Mouse (Mus musculus): ENCODE measurements at regions not wholly inside any gene's neighbourhood (a gene's known extent, or its start where the extent isn't known, plus 50 kb on each side); places are given as distances from the start of the nearest gene placed in this dataset.

DNA sequence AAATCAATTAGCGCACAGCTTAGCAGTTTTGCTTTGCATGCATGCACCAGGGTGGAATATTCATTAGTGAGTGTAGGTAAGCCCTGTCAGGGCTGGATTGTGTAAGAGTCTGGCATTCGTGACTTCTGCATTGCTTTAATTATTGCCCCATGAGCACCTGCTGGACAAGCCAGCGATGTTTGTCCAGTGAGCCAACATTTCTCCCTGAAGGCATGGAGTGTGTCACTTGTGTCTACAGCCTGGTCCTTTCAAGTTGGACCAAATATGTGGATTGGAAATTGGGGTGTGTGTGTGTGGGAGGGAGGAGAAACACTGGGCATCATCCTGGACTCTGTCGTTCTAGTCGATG, 115.9 kb downstream of the Evx1 start:
- no peak for DNase-seq (ENCODE audit: low spot score in 2 of 2)

DNA sequence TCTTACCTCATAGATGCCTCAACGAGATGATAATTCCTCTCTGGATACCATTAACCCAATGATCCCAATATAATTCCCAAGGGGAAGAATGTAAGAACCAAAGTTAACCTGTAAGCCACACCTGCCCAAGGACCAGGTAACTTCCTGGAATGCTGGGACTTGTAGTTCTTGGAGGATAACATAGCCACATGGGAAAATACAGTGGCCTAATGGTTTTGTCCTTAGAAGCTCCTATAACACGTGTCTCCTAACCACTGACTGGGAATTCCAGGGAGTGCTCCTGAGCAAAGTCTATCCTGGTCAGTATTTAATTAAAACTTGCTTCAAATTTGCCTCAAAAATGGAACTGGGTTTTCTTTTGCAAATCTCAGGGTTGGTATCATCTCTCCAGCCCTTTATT, 119.9 kb downstream of the Evx1 start:
- DNase-seq (ENCODE audit: low spot score in 2 of 2): no peak

DNA sequence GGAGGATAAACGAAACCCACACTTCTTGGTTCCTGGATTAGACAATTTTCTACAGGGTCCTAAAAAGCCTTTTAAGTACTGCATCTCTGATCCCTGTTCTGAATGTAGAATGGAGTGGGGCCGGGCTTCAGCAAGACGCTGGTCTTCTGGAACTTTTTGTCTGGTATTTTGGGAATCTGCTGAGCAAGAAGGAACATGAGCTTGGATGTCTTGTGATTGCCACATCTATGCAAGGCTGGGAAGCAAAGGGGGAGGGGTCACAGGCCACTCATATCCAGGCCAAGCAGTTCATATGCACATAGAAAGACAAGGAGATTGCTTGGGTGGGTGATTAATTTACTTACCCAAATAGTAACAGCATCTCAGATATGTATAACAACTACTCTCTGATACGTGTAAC, 121.5 kb downstream of the Evx1 start:
- DNase-seq (ENCODE audit: low spot score in 2 of 2): no peak

DNA sequence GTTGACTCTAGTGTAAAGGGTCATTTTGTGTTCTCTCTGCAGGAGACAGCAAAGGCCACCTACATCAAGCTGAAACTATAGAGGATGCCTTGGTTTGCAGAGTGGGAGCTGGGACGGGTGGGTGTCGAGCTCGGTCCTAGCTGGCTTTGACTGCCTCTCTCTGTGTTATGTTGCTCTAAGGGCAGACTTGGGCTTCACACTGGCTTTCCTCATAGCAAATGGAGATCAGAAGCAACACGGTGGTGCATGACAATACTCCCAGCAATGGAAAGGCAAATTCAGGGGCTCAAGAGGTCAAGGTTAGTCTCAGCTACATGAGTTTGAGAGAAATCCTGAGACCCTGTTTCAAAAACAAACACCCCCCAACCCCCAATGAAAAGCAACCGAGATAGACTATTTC, 122.1 kb downstream of the Evx1 start:
- DNase-seq (ENCODE audit: low spot score in 2 of 2): no peak

DNA sequence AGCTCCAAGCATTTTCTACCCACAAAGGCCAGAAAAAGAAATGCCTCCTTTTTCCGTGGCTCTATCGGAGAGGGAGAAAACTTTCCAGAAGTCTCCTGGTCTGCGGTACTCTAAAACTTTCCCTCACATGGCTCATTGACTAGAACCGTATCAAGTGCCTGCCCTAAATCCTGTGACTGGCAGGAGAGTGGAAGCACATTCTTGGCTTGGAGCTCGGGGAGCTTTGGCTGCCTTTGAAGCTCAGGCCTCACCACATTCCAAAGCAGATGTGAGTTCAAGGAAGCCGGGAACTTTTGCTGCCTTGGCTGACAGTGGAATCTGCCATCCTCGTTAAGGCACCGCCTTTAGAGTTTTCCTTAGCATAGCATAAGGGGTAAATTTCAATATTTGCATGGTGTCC, 125.1 kb downstream of the Evx1 start:
- no peak for DNase-seq (ENCODE audit: low spot score in 2 of 2)

DNA sequence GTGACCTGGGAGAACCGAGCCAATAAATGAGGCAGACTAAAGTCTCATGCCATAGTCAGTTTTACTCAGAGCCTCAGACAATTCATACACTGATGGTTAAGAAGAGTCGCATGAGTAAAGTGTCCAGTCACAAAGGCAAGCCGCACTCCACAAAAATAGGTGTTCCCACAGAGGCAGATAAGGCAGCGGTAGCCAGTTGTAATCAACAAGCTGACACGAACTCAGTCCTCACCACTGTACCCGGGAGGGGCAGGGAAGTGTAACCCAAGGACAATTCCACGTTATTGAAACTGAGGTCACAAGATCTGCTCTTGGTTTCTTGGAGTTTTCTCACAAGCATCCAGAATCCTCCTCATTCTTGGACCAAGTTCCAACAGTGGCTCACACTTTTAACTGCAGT, 125.9 kb downstream of the Evx1 start:
- DNase-seq (ENCODE audit: low spot score in 2 of 2): no peak

DNA sequence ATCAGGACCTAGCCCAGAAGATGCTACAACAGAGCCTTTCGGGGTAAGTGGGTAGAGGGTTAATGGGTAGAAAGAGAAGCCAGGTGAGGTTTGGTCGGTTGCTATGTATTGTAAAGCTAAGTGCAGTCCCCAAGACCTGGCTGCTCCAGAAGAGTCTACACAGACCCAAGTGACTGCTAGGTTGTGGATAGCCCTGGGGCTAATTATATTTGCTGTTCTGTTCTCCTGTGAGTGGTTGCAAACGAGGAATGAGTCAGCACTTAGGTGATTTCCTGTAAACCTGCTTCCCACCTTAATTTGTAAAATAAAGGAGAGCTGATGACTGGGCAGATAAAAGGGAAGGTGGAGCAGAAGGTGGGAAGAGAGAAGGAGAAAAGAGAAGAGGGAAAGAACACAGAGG, 126.9 kb downstream of the Evx1 start:
- DNase-seq (ENCODE audit: low spot score in 2 of 2): no peak

DNA sequence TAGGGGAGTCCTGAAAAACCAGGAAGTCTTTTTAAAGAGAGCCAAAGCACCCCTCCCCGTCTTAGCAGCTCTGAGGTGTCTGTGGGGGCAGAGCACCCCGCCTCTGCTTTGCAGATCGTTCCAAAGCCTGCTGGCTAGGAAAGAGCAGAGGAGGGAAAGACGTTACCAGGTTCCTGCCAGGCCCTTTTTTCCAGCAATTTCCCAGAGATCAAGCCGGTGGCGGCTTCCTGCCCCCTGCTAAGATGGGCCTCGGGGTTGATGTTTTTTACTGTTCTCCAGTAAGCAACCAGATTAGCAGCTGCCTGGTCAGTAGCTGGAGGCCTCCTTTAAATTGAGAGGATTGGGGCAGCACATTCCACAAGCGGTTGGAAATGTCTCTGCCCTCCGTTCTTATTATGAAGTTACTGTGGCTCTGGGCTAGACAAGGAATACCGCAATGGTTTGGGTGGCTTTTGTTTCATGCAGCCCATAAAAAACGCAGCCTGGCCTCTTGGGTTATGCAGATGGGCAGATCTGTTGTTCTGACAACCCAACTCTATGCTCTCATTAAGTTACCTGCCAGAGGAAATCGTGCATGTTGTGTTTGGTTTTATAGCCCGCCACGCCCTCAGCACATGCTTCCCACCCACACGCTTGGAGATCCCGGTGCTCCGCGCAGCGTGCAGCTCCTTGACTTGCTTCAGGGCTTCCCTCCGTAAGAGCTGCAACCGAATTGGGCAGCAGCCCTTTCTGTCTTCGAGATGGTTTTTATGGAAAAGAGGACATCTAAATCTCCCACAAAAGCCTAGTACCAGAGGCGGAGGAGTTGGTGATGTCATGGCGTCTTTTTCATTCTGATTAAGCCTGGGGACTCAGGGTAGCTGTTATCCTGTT, 130.1 kb downstream of the Evx1 start:
- DNase-seq (ENCODE audit: low spot score in 2 of 2): no peak

DNA sequence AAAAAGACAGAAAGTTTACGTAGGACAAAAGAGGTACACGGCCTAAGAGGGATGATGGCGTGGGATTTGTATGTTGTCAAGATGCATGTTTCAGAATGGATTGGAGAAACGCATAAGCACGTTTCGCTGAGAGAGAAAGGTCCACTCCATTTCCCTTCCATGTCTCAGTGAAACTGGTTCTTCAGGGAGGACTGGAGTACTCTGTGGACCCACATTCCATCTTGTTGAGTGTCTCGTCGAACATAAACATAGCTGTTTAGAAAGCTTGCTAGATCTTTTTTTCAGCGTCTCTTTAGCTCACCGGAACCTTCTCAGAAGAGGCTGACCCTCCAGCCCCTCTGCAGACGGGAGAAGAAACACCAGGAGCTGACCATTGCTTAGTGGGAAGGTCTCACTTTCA, 145.5 kb downstream of the Evx1 start:
- no peak for DNase-seq (ENCODE audit: low spot score in 2 of 2)

DNA sequence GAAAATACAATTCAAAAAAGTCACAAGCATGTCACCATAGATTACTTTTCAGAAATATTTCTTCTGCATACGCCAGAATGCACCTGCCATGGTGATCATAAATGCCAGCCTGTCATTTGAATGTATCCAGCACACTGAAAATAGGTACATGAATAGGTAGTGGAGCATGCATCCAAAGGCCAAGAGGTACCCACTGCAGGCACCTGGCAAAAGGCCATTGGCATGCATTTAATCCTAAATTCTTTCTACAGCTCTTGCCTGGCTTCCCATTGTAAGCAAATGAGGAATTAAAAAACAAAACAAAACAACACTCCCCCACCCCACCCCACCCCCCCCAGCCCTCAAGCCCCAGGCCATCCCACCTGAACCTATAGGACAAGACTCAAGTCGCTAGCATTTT, 147.9 kb downstream of the Evx1 start:
- DNase-seq (ENCODE audit: low spot score in 2 of 2): no peak

DNA sequence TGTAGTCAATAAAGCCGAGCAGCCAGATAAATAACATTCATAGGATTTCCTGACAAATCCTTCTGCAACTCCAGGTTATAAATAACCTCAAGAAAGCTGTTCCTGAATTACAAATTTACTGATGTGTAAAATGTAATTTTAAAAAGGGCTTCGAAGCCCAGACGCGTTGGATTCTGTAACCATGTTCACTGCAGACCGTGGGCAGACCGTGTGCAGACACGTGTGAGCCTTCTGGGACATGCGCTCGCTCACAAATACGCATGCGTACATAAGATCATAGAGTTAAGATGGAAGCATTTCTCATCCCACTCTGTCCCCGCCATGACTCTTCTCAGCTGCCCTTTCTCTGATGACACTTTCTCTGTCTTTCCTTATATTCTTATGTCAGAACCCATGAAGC, 150.1 kb downstream of the Evx1 start:
- DNase-seq (ENCODE audit: low spot score in 2 of 2): no peak

DNA sequence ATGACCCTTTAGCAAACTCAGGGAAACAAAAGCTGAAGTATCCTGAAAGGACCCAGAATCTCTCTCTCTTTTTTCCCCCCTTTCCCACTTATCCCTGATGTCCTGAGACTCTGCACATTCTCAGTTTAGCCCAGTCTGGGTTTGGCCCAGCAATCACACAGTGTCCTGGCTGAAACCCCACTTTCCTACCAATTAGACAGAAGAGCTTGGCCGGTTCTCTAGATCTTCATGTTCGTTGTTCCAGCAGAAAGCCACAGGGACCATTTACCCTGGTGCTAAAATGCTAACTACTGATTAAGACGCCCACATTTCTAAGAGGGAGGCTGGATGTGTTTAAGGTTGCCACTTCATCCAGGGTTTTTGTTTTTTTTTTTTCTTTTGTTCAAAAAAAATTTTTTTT, 151.3 kb downstream of the Evx1 start:
- no peak for DNase-seq (ENCODE audit: low spot score in 2 of 2)

DNA sequence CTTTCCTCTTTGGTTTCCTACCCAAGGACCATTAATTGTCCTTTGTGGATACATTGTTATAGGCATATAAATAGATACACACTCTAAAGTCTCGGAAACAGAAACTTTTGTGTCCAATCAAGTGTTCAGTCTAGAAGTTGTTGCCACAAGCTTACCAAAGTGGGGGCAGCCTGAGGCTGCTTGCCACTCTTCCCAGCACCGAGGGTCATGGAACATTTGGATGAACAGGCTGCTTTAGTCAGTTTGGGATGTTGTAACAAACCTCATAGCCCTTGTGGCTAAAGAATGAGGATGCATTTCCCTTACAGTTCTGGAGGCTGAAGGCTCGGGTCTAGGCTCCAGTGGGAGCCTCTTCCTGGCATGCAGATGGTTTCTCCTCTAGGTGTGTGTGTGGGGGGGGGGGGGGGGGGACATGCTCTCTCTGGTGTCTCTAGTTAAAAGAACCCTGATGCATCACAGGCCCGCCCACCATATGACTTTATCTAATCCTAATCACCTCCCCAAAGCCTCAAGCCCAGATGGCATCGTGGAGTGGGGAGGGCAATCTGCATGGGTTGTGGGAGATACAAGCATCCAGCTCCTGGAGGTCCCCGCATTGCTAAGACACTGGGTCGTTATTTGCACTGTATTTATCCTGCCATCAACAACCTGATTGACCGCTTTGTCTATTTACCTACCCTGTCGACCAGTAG, 152.7 kb downstream of the Evx1 start:
- DNase-seq (ENCODE audit: low spot score in 2 of 2): no peak

DNA sequence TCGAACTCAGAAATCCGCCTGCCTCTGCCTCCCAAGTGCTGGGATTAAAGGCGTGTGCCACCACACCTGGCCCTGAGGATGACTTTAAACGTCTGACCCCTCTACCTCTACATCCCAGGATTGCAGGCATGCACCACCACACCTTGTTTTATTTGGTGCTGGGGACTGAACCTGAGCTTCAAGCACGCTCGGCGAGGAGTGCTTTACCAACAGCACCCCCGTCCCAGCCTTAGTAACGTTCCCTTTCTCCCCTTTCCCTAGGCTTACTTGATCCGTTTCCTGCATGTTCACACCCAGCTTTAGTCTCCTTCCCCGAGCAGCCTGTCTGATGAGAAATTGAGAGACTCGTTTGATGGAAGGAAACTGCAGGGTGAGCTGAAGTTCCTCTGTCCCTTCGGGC, 157.5 kb downstream of the Evx1 start:
- no peak for DNase-seq (ENCODE audit: low spot score in 2 of 2)

DNA sequence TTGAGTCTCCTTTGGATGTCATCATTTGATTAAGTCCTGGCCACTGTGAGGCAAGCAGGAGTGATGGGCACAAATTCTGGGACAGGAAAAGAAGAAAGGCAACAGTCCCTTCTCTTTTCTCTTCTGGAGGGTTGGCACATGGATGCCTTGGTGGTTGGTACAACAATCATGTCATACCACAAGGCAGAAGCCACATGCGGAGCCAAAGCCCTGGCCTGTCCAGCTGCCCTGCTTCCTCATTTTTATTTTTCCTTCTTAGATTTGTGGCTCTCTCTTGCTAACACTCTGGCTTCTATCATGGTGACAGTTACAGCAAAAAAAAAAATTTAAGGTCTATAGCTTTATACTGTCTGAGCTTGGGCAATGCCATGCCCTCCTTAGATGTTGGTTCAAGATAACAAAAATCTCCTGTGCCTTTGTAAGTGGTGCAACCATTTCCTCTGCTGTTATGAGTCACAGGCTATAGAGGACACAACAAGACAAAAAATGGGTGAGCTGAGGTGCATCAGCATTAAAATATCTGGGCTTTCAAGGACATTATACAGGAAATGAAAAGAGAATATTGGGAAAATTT, 158.2 kb downstream of the Evx1 start:
- no peak for DNase-seq (ENCODE audit: low spot score in 2 of 2)

DNA sequence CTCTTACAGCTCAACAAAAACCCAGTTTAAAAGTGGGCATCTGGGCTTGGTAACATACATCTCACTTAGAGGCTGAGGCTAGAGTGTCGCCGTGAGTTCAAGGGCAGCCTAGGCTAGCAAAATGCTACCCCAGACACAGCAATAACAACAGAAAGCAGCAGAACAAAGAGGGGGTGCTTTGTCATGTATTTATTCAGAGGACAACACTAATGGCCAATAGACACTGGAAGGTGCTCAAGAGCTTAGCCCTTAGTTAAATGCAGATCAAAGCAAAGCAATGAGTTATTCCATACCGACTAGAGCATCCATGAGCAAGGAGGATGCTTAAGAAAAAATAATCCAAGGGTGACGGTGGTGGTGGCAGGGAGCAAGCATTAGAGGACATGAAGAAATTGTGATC, 158.7 kb downstream of the Evx1 start:
- DNase-seq (ENCODE audit: low spot score in 2 of 2): no peak

DNA sequence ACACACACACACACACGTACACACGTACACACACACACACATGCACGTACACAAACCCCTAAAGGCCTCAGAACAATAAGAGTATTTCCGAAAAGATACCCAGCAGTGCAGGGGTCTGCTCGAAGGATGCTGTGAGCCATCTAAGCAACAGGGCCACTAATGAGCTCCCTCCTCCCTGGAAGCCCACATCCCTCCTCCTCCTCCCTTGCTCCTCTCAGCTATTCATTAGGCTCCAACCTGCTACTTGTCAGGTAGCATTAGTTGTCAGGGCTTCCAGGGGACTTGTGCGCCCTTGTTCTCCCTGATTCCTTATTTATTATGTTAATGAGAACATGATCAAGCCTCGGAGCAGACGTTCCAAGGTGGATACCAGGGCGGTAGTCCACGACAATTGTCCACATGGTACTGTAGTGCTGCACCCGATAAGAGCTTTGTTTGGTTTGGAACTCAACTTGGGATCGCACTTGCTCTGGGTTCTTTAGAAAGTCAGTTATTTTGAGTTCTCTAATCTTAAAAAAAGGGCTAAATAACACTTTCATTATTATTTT, 159.8 kb downstream of the Evx1 start:
- no peak for DNase-seq (ENCODE audit: low spot score in 2 of 2)

DNA sequence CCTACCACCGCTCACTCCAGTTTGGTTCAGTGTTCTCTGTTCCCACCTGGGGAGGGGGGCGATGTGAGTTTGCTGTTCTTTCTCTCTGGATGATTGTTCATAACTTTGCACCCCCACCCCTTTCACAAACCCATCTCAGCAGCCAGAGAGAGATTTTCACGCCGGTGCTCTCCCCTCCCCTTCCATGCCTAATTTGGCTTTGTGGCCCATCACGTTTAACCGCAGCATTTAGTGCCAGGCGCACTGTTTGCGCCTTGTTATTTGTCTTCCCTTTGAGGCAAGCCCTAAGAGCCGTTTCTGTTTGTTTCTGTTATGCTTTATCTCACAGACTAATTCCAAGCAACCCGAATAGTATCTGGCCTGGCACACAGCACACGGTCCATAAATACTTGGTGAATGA, 160.6 kb downstream of the Evx1 start:
- no peak for DNase-seq (ENCODE audit: low spot score in 2 of 2)

DNA sequence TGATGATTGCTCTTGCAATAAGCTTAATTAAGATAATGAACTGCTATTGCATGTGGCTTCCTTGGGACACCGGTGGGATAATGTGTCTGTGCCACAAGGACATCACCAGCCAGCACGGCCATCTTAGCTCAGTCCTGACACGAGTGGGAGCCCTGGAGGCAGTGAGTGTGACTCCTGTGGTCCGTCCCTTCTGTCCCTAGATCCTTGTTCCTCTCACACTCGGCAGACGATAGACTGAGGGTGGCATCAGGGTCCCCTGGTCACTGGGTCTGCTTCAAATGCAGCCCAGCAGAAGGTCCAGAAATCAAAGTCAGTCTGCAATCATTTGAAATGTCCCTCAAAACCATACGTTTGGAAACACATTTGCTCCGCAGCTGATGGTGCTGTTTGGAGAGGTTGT, 162.4 kb downstream of the Evx1 start:
- no peak for DNase-seq (ENCODE audit: low spot score in 2 of 2)

DNA sequence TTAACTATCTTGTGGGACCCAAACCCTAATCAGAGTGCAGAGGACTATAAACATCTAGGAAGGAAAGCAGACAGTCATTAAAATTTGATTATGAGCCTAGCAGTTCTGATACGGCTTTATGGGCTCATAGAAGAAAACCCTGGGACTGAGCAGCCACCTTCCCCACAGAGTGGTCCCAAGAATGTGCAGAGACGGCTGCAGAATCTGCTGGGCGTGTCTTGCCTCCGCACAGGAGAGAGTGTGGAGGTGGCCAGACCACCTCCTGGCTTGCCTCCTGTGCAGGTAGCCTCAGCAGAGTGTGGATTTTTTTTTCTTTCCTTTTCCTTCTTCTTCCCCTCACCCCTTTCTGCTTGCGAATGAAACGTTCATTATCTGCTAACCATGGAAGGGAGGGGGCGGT, 163.3 kb downstream of the Hibadh start:
- no peak for DNase-seq (ENCODE audit: low spot score in 2 of 2)

DNA sequence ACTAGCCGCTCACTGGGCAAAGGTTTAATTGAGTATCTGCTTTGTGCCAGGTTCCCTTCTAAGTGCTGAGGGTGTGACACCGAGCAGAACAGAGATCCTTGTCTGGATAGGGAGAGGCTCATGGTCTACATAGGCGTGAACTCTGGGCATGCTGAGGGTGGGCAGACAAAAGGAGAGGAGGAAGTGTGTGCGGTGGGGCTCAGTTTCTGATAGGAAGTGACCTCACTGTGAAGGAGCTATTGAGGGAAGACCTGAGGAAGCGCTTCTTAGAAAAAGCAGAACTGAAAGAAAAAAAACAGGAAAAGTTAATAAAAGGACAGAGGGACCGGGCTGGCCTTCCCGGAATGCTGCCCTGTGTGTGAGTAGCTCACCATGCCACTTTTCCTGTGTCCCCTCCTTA, 162.8 kb downstream of the Hibadh start:
- DNase-seq (ENCODE audit: low spot score in 2 of 2): no peak

DNA sequence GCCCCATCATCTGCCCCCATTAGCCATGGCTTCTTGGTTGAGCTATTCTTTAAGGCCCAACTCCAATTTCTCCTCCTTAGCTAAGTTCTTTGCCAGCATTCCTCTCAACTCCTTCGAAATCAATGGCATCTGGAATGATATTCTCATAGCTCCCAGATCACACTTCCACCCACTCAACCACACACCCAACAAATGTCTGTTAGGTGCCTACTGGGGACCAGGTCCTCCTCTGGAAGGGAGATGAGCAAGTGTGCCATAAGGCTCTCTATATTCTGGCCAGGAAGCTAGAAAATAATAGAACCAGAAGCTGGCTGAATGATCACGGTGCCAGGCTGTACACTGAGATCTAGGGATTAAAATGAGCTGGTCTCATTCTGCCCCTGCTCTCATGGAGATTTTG, 161.6 kb downstream of the Hibadh start:
- DNase-seq (ENCODE audit: low spot score in 2 of 2): no peak

DNA sequence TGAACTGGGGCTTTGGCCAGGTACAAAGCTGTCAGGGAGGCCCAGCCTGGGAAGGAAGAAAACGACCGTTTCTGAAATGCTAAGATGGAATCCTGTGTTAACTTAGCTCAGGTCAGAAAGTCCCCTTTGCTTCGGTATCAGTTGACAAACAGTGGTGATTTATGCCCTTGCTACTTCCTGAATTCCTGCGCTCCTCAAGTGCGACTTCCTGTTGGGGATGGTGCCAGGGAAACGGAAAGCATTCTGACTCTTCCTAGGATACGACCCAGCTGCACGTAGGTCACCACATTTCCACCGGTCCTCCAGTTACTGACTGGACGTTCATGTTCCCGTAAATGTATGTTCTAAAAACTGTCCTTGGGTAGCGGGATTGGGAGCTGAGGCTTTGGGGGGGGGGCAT, 161.0 kb downstream of the Hibadh start:
- no peak for DNase-seq (ENCODE audit: low spot score in 2 of 2)

All from cerebellum, postnatal 4 days (tissue).